Mouse (Mus musculus) heart, postnatal 0 days (tissue): Measurements from ENCODE around the gene Gm17428.

Source experiments
- CTCF ChIP-seq: IDR thresholded peaks from 2 replicates; pipeline ENCODE4 v1.5.1; 2016; ENCODE audit warnings: antibody characterized with exemption, control low read depth, low read depth
- EP300 ChIP-seq: IDR thresholded peaks from 2 replicates; pipeline ENCODE4 v1.6.1; 2016; ENCODE audit warnings: antibody characterized with exemption, low read depth

GRCm38 (mm10) chr14:55006541-55006940 is 29.8 kb downstream of the Gm17428 start:
- no peak for TF ChIP-seq CTCF
- TF ChIP-seq EP300: no peak
